9 mouse cellular contexts compared by ENCODE assay signal in the genomic region with DNA sequence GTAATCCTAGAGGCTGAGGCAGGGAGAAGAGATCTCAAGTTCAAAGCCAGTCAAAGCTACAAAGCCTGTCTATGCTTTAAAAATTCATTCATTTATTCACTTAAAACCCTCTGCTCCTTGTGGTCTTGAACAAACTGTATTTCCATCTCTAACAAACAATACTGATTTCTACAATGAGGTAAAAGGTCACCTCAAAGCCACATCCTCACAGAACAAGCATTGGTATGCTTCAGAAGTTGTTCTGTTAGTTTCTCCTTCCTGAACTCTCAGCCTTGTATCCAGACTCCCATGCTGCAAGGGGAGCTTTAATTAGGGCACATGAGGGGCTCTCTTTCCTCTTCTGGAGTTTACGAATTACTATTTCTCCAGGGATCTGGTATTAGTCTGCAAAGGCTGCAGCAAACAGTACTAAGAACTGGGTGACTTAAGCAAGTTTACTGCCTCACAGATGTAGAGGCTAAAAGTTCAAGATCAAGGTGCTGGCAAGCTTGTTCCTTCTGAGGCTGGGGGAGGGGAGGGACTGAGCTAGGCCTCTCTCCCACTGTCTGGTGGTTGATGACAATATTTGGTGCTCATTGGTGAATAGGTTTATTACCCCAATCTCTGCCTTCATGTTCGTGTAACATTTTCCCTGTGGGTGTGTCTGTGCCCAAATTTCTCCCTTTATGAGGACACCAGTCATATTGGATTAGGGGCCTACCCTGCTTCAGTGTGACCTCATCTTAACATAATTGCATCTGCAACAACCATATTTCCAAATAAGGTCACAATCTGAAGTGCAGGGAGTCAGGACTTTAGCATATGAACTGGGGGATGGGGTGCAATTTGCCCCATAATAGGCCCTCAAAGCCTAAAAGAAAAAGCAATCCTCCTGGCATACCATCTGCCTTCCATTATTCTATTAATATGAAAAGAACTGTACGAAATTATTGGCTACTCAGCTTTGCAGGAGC. TPM values are rescaled to one million over a fixed set of nuclear protein-coding genes. Genes with fewer than 3 reads are reported as not detected.
DNase-seq lines count a peak whose midpoint lies in the region; ATAC-seq lines count a peak whose summit lies in the region.
"Had no signal": no experiment of that assay in that cellular context is flagged by ENCODE, and none has a peak within 500 bp of the region (broad histone marks: within the 10 kb centered on the region; RNA-seq: fewer than 3 reads in every experiment).

No protein-coding gene starts in this region.

- whole genome bisulfite sequencing in midbrain, embryonic 14.5 days, result 43% methylated on average over 3 of the region's 3 CpGs
- 34% methylated on average over 3 of the region's 3 CpGs for WGBS in midbrain, embryonic 16.5 days
- 23% methylated on average over 3 of the region's 3 CpGs for WGBS in limb, embryonic 12.5 days

- H3K9me3 ChIP-seq in midbrain, embryonic 14.5 days (ENCODE audit: control insufficient read depth, low read length), result no peaks in the 10 kb centered on the region
- H3K9me3 ChIP-seq in midbrain, embryonic 16.5 days (replicated peaks; ENCODE audit: control insufficient read depth, low read length, poor library complexity, severe bottlenecking), result no peaks in the 10 kb centered on the region
- no peaks in the 10 kb centered on the region for H3K9me3 ChIP-seq in limb, embryonic 12.5 days

- DNase-seq in adrenal gland, adult 2 months, result peak; percentile 18
- no peak for DNase-seq in adrenal gland, adult 8-10 months
- DNase-seq in midbrain, embryonic 14.5 days, result peak; percentile 23
- DNase-seq in thymus, postnatal 14 days, result peak; percentile 33
- DNase-seq in embryo, embryonic 10.5 days (ENCODE audit: low spot score), result no peak
- no peak for DNase-seq in kidney, adult 8-10 months
- DNase-seq: cerebellum, adult 9-10 months had no signal

- H3K4me1 ChIP-seq in midbrain, embryonic 14.5 days (ENCODE audit: control insufficient read depth, insufficient read depth, low read length), result peaks cover 46% of the 10 kb centered on the region
- peaks cover 54% of the 10 kb centered on the region for H3K4me1 ChIP-seq in midbrain, embryonic 16.5 days (ENCODE audit: control insufficient read depth, insufficient read depth, low read length)
- peaks cover 59% of the 10 kb centered on the region for H3K4me1 ChIP-seq in limb, embryonic 12.5 days (replicated peaks)

- no peak overlapping the region for H3K9ac ChIP-seq in midbrain, embryonic 14.5 days (replicated peaks; ENCODE audit: low read length)
- no peak overlapping the region for H3K9ac ChIP-seq in midbrain, embryonic 16.5 days (ENCODE audit: low read depth, low read length)
- no peak overlapping the region for H3K9ac ChIP-seq in limb, embryonic 12.5 days (replicated peaks)

- peak overlapping the region; percentile 45 for H3K27ac ChIP-seq in midbrain, embryonic 14.5 days (replicated peaks; ENCODE audit: low read depth, low read length)
- H3K27ac ChIP-seq in midbrain, embryonic 16.5 days (ENCODE audit: low read length), result no peak overlapping the region
- peak overlapping the region; percentile 57 for H3K27ac ChIP-seq in limb, embryonic 12.5 days

- no peaks in the 10 kb centered on the region for H3K27me3 ChIP-seq in midbrain, embryonic 14.5 days (ENCODE audit: control insufficient read depth, insufficient read depth, low read length)
- H3K27me3 ChIP-seq in midbrain, embryonic 16.5 days (ENCODE audit: control insufficient read depth, insufficient read depth, low read depth, low read length), result no peaks in the 10 kb centered on the region
- H3K27me3 ChIP-seq in limb, embryonic 12.5 days, result no peaks in the 10 kb centered on the region

- H3K4me2 ChIP-seq in midbrain, embryonic 14.5 days (ENCODE audit: low read length), result no peak overlapping the region
- H3K4me2 ChIP-seq in midbrain, embryonic 16.5 days (ENCODE audit: low read length), result no peak overlapping the region
- H3K4me2 ChIP-seq in limb, embryonic 12.5 days, result no peak overlapping the region

- ATAC-seq in midbrain, embryonic 14.5 days (ENCODE audit: low FRiP score, low TSS enrichment), result no peak; the same call in 1 of the 2 replicates
- no peak for ATAC-seq in midbrain, embryonic 16.5 days
- ATAC-seq in limb, embryonic 12.5 days (ENCODE audit: insufficient number of reproducible peaks, insufficient read depth, low FRiP score, low TSS enrichment, low read depth), result no peak

- no peaks in the 10 kb centered on the region for H3K36me3 ChIP-seq in midbrain, embryonic 14.5 days (ENCODE audit: control insufficient read depth, insufficient read depth, low read length)
- no peaks in the 10 kb centered on the region for H3K36me3 ChIP-seq in midbrain, embryonic 16.5 days (ENCODE audit: control insufficient read depth, insufficient read depth, low read length)
- H3K36me3 ChIP-seq in limb, embryonic 12.5 days, result no peaks in the 10 kb centered on the region; the same call in 1 of the 2 replicates

- no peak overlapping the region for H3K4me3 ChIP-seq in midbrain, embryonic 14.5 days (replicated peaks; ENCODE audit: low read depth, low read length)
- H3K4me3 ChIP-seq in midbrain, embryonic 16.5 days (ENCODE audit: low read depth, low read length), result no peak overlapping the region
- no peak overlapping the region for H3K4me3 ChIP-seq in limb, embryonic 12.5 days (replicated peaks)

RNA-seq across cellular contexts. Expression of a gene that starts 27.0 kb away (rescaled TPM):
- 1 to 10 TPM; 7.5 to 8.5 TPM for total RNA-seq in adrenal gland, adult 2 months (2021)
- polyA plus RNA-seq in adrenal gland, adult 2 months (2012; rRNA removed), result 3.3 and 4.0 TPM in 2 replicates
- 10 to 100 TPM in 2 of 4 experiments, 1 to 10 TPM in 2; 6.9 to 10.5 (median 9.8) TPM for total RNA-seq in adrenal gland, adult 8-10 months (2022)
- polyA plus RNA-seq in midbrain, embryonic 14.5 days (2014; fragmentation: Nextera tagmentation; extraction: Ambion mirVana), result 0.69 and 1.6 TPM in 2 replicates
- 1.8 TPM in 2 replicates for polyA plus RNA-seq in midbrain, embryonic 16.5 days (2015; fragmentation: Nextera tagmentation; extraction: Ambion mirVana)
- polyA plus RNA-seq in limb, embryonic 12.5 days (2016; fragmentation: Nextera tagmentation; extraction: Ambion mirVana), result 1.1 and 1.2 TPM in 2 replicates

RNA-seq across cellular contexts. Expression of a gene that starts 27.7 kb away (rescaled TPM):
- total RNA-seq in adrenal gland, adult 2 months (2021), result 100 to 1,000 TPM in 1 of 2 experiments, 10 to 100 TPM in 1; 98.6 to 163 TPM
- polyA plus RNA-seq in adrenal gland, adult 2 months (2012; rRNA removed), result 85.1 and 97.1 TPM in 2 replicates
- total RNA-seq in adrenal gland, adult 8-10 months (2022), result 100 to 1,000 TPM; 143 to 161 (median 151) TPM
- polyA plus RNA-seq in midbrain, embryonic 14.5 days (2014; fragmentation: Nextera tagmentation; extraction: Ambion mirVana), result 35.1 and 41.3 TPM in 2 replicates
- 32.7 and 36.1 TPM in 2 replicates for polyA plus RNA-seq in midbrain, embryonic 16.5 days (2015; fragmentation: Nextera tagmentation; extraction: Ambion mirVana)
- polyA plus RNA-seq in limb, embryonic 12.5 days (2016; fragmentation: Nextera tagmentation; extraction: Ambion mirVana), result 23.6 and 24.5 TPM in 2 replicates

Comparison
In these comparisons a context has a peak if more than half of its experiments do, and no peak if none do; other contexts are left out.
1. DNase-seq: peak in adrenal gland, adult 2 months (single experiment), midbrain, embryonic 14.5 days (single experiment) and thymus, postnatal 14 days (single experiment); none in adrenal gland, adult 8-10 months (single experiment), embryo, embryonic 10.5 days (single experiment) and kidney, adult 8-10 months (0 of 2).